Mouse (Mus musculus) hindbrain, embryonic 14.5 days (tissue): Measurements from ENCODE around the gene Tuft1. TPM values are rescaled to one million over a fixed set of nuclear protein-coding genes. Genes with fewer than 3 reads are reported as not detected.

Experiments
- ATAC-seq: fragments of 200-750 bp; cut with Nextera tagmentation; 2 replicates; pipeline ENCODE4 v1.8.0; 2017; ENCODE audit warnings: moderate number of reproducible peaks, mild to moderate bottlenecking, moderate TSS enrichment, moderate library complexity; ENCODE audit not compliant: low FRiP score
- DNase-seq: peaks from one replicate; pipeline ENCODE4 v3.0.0-alpha.2; 2015; ENCODE audit warnings: low spot score
- H3K27ac ChIP-seq: fragments of 300-500 bp; sonication (generic); 2 replicates; pipeline ENCODE4 v1.5.1; 2014; ENCODE audit warnings: mild to moderate bottlenecking, moderate library complexity
- H3K27me3 ChIP-seq: fragments of 300-500 bp; sonication (generic); 2 replicates; pipeline ENCODE4 v1.6.1; 2014; ENCODE audit warnings: mild to moderate bottlenecking, low read length, mixed read lengths; ENCODE audit not compliant: control insufficient read depth, insufficient read depth
- H3K36me3 ChIP-seq: fragments of 300-500 bp; sonication (generic); replicated peaks from 2 replicates; pipeline ENCODE4 v1.6.1; 2014; ENCODE audit not compliant: control insufficient read depth, insufficient read depth
- H3K4me1 ChIP-seq: fragments of 300-500 bp; sonication (generic); replicated peaks from 2 replicates; pipeline ENCODE4 v1.6.1; 2014; ENCODE audit warnings: antibody characterized with exemption, low read length, mixed read lengths; ENCODE audit not compliant: control insufficient read depth, insufficient read depth
- H3K4me2 ChIP-seq: fragments of 300-500 bp; sonication (generic); replicated peaks from 2 replicates; pipeline ENCODE4 v1.6.1; 2014; ENCODE audit warnings: mild to moderate bottlenecking, moderate library complexity
- H3K4me3 ChIP-seq: fragments of 300-500 bp; sonication (generic); replicated peaks from 2 replicates; pipeline ENCODE4 v1.5.1; 2014; ENCODE audit warnings: mild to moderate bottlenecking, low read length
- H3K9ac ChIP-seq: fragments of 300-500 bp; sonication (generic); 2 replicates; pipeline ENCODE4 v1.6.1; 2014
- H3K9me3 ChIP-seq: fragments of 300-500 bp; sonication (generic); 2 replicates; pipeline ENCODE4 v1.6.1; 2016; ENCODE audit warnings: low read length; ENCODE audit not compliant: control insufficient read depth
- WGBS: fragments of 180-500 bp; shearing (Covaris S2); extraction: QIAGEN DNeasy Blood & Tissue Kit; methylation state at CpG from one replicate; pipeline ENCODE4 v1.1.7; 2014; 5-methylcytosine and 5-hydroxymethylcytosine counted together
- polyA plus RNA-seq: library from polyadenylated mRNA; unstranded; fragments of >200 nt; fragmentation: Nextera tagmentation; extraction: Ambion mirVana; gene quantifications from 2 replicates; pipeline ENCODE4 v1.2.1, GENCODE M21; 2014

The Tuft1 gene
- polyA plus RNA-seq, 1 experiment from 2014 or later, result 7.2 TPM

- H3K27ac ChIP-seq, result no peak overlapping the region
- H3K36me3 ChIP-seq, result no peaks in the 10 kb centered on the region
- no peaks in the 10 kb centered on the region for H3K27me3 ChIP-seq
- no peak for ATAC-seq
- no peak for DNase-seq
- no peaks in the 10 kb centered on the region for H3K9me3 ChIP-seq
- H3K4me2 ChIP-seq, result no peak overlapping the region
- no peak overlapping the region for H3K4me3 ChIP-seq
- 75% methylated on average over 1 of the region's 1 CpGs for WGBS
- no peak overlapping the region for H3K9ac ChIP-seq
- H3K4me1 ChIP-seq, result no peaks in the 10 kb centered on the region
Observed at GRCm38 (mm10) chr3:94612274-94612673, 46.4 kb downstream of the Tuft1 start.

- H3K27ac ChIP-seq, result no peak overlapping the region
- no peak overlapping the region for H3K4me2 ChIP-seq
- no peaks in the 10 kb centered on the region for H3K36me3 ChIP-seq
- H3K9me3 ChIP-seq, result no peaks in the 10 kb centered on the region
- ATAC-seq (no peak), DNase-seq (no peak)
- H3K27me3 ChIP-seq, result no peaks in the 10 kb centered on the region
- H3K9ac ChIP-seq, result no peak overlapping the region
- no peaks in the 10 kb centered on the region for H3K4me1 ChIP-seq
- 81% methylated on average over 5 of the region's 5 CpGs for WGBS
- H3K4me3 ChIP-seq, result no peak overlapping the region
Observed at GRCm38 (mm10) chr3:94611834-94612233, 46.8 kb downstream of the Tuft1 start.

GRCm38 (mm10) chr3:94611343-94611742, 47.3 kb downstream of the Tuft1 start:
- H3K27me3 ChIP-seq, result no peaks in the 10 kb centered on the region
- H3K4me2 ChIP-seq, result no peak overlapping the region
- H3K9ac ChIP-seq, result no peak overlapping the region
- ATAC-seq (no peak), DNase-seq (no peak)
- no peaks in the 10 kb centered on the region for H3K4me1 ChIP-seq
- H3K36me3 ChIP-seq, result no peaks in the 10 kb centered on the region
- no peak overlapping the region for H3K4me3 ChIP-seq
- no peaks in the 10 kb centered on the region for H3K9me3 ChIP-seq
- H3K27ac ChIP-seq, result no peak overlapping the region
- 63% methylated on average over 4 of the region's 4 CpGs for whole genome bisulfite sequencing

- Histone ChIP-seq H3K27me3 (no peaks in the 10 kb centered on the region), H3K4me3 (no peak overlapping the region), H3K9ac (no peak overlapping the region), H3K27ac (no peak overlapping the region), H3K36me3 (no peaks in the 10 kb centered on the region), H3K9me3 (no peaks in the 10 kb centered on the region), H3K4me1 (no peaks in the 10 kb centered on the region), H3K4me2 (no peak overlapping the region)
- no peak for DNase-seq
- 83% methylated on average over 2 of the region's 2 CpGs for WGBS
- no peak for ATAC-seq
Observed at GRCm38 (mm10) chr3:94610581-94610980, 48.1 kb downstream of the Tuft1 start.

- Histone ChIP-seq H3K27me3 (no peaks in the 10 kb centered on the region), H3K36me3 (no peaks in the 10 kb centered on the region), H3K27ac (no peak overlapping the region), H3K4me1 (no peaks in the 10 kb centered on the region), H3K4me3 (no peak overlapping the region), H3K9me3 (no peaks in the 10 kb centered on the region), H3K9ac (no peak overlapping the region), H3K4me2 (no peak overlapping the region)
- no peak for ATAC-seq
- no peak for DNase-seq
- 92% methylated on average over 3 of the region's 3 CpGs for WGBS
Observed at GRCm38 (mm10) chr3:94609621-94610020, 49.1 kb downstream of the Tuft1 start.

GRCm38 (mm10) chr3:94601959-94602358, 56.7 kb downstream of the Tuft1 start:
- H3K9me3 ChIP-seq, result no peaks in the 10 kb centered on the region
- no peaks in the 10 kb centered on the region for H3K27me3 ChIP-seq
- H3K4me2 ChIP-seq, result no peak overlapping the region
- no peak overlapping the region for H3K9ac ChIP-seq
- DNase-seq, result peak; percentile 75
- no peaks in the 10 kb centered on the region for H3K36me3 ChIP-seq
- H3K27ac ChIP-seq, result no peak overlapping the region
- H3K4me1 ChIP-seq, result no peaks in the 10 kb centered on the region
- ATAC-seq, result no peak
- H3K4me3 ChIP-seq, result no peak overlapping the region
- WGBS, result 0% methylated on average over 4 of the region's 4 CpGs

- H3K4me1 ChIP-seq, result no peaks in the 10 kb centered on the region
- H3K9me3 ChIP-seq, result 0 out of 2 replicates have a peak, but pooled peaks cover 7% of the 10 kb centered on the region
- no peak overlapping the region for H3K4me3 ChIP-seq
- DNase-seq (no peak), ATAC-seq (no peak)
- no peaks in the 10 kb centered on the region for H3K36me3 ChIP-seq
- 76% methylated on average over 3 of the region's 3 CpGs for WGBS
- H3K27ac ChIP-seq, result no peak overlapping the region
- H3K27me3 ChIP-seq, result no peaks in the 10 kb centered on the region
- no peak overlapping the region for H3K9ac ChIP-seq
- H3K4me2 ChIP-seq, result no peak overlapping the region
Observed at GRCm38 (mm10) chr3:94597224-94597779, 61.4 kb downstream of the Tuft1 start.

- 94% methylated on average over 6 of the region's 6 CpGs for WGBS
- no peaks in the 10 kb centered on the region for H3K4me1 ChIP-seq
- no peak overlapping the region for H3K27ac ChIP-seq
- no peak overlapping the region for H3K9ac ChIP-seq
- H3K36me3 ChIP-seq, result no peaks in the 10 kb centered on the region
- no peak for DNase-seq
- H3K27me3 ChIP-seq, result no peaks in the 10 kb centered on the region
- H3K9me3 ChIP-seq, result 0 out of 2 replicates have a peak, but pooled peaks cover 7% of the 10 kb centered on the region
- no peak for ATAC-seq
- H3K4me2 ChIP-seq, result no peak overlapping the region
- H3K4me3 ChIP-seq, result no peak overlapping the region
Observed at GRCm38 (mm10) chr3:94595871-94596287, 62.8 kb downstream of the Tuft1 start.

GRCm38 (mm10) chr3:94591066-94591465, 67.6 kb downstream of the Tuft1 start:
- DNase-seq, result no peak
- Histone ChIP-seq H3K4me3 (no peak overlapping the region), H3K9me3 (0 out of 2 replicates have a peak, but pooled peaks cover 7% of the 10 kb centered on the region), H3K4me2 (no peak overlapping the region), H3K9ac (no peak overlapping the region), H3K27me3 (no peaks in the 10 kb centered on the region), H3K27ac (no peak overlapping the region), H3K36me3 (no peaks in the 10 kb centered on the region), H3K4me1 (no peaks in the 10 kb centered on the region)
- no peak for ATAC-seq
- WGBS, result 85% methylated on average over 5 of the region's 5 CpGs

- no peak overlapping the region for H3K9ac ChIP-seq
- H3K4me1 ChIP-seq, result no peaks in the 10 kb centered on the region
- no peak for ATAC-seq
- no peaks in the 10 kb centered on the region for H3K27me3 ChIP-seq
- H3K4me2 ChIP-seq, result no peak overlapping the region
- H3K9me3 ChIP-seq, result 0 out of 2 replicates have a peak, but pooled peaks cover 5% of the 10 kb centered on the region
- H3K36me3 ChIP-seq, result no peaks in the 10 kb centered on the region
- no peak for DNase-seq
- no peak overlapping the region for H3K4me3 ChIP-seq
- WGBS, result 81% methylated on average over 5 of the region's 5 CpGs
- no peak overlapping the region for H3K27ac ChIP-seq
Observed at GRCm38 (mm10) chr3:94587962-94588361, 70.7 kb downstream of the Tuft1 start.
